Mouse (Mus musculus) natural killer cell, adult 2 months (primary cell): ENCODE results near the gene Rac2.

Experiments used
- DNase-seq, 2 experiments: peaks; one replicate each; pipeline ENCODE4 v3.0.0; 2022; ENCODE audit warnings: low spot score in 2 of 2

Gene Rac2

GRCm38 (mm10) chr15:78521892-78522291, 50.7 kb downstream of the Rac2 start:
- DNase-seq: peak in 1 of 2 experiments; percentile 52

- DNase-seq: no peak
Observed at GRCm38 (mm10) chr15:78521331-78521730, 51.3 kb downstream of the Rac2 start.

GRCm38 (mm10) chr15:78520112-78520715, 52.4 kb downstream of the Rac2 start:
- no peak for DNase-seq

- DNase-seq: peak; percentile 67 to 80
Observed at GRCm38 (mm10) chr15:78518221-78518620, 54.4 kb downstream of the Rac2 start.

- peak in 1 of 2 experiments; percentile 52 for DNase-seq
Observed at GRCm38 (mm10) chr15:78515759-78516158, 56.8 kb downstream of the Rac2 start.

GRCm38 (mm10) chr15:78514393-78515146, 58.0 kb downstream of the Rac2 start:
- DNase-seq: peak; percentile 79 to 80

GRCm38 (mm10) chr15:78513019-78513418, 59.6 kb downstream of the Rac2 start:
- peak in 1 of 2 experiments; percentile 28 for DNase-seq

- DNase-seq: peak; percentile 77 to 89
Observed at GRCm38 (mm10) chr15:78511951-78512350, 60.6 kb downstream of the Rac2 start.

- peak; percentile 49 to 69 for DNase-seq
Observed at GRCm38 (mm10) chr15:78510736-78511135, 61.8 kb downstream of the Rac2 start.

- DNase-seq: peak; percentile 54 to 75
Observed at GRCm38 (mm10) chr15:78510121-78510576, 62.4 kb downstream of the Rac2 start.

- DNase-seq: no peak
Observed at GRCm38 (mm10) chr15:78509297-78509899, 63.2 kb downstream of the Rac2 start.
